Mouse (Mus musculus): ENCODE results near the gene Fbxw11. TPM values are rescaled to one million over a fixed set of nuclear protein-coding genes. Genes with fewer than 3 reads are reported as not detected.

Fbxw11 gene
- total RNA-seq, 1 experiment from 2014 or later: 113 TPM

DNA sequence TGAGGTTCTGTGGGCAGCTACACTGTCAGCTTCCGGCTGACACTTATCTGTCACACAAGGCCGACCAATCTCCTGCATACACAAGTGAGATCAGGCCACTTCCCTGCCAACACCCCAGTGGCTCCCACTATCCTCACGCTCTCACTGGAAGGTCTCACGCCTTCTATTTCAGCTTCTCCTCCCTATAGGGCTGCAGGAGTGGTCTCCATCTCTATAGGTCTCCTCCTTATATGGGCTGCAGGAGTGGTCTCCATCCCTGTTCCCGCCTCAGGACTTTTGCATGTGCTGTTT lies 110.0 kb downstream of the Fbxw11 start:
- no peak for DNase-seq

DNA sequence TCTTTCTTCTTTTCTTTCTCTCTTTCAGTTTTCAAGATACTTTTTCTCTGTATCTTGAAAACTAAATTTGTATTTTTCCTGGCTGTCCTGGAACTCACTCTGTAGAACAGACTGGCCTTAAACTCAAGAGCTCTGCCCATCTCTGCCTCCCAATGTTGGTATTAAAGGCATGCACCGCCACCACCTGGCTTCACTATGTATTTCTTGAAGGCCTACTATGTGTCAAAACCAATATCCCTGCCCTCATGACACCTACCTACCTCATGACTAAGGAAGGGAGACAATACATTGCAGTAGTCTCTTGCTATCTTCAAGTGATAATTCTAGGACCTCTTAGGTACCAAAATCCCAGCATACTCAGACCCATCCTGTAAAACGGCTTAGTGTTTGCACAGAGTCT lies 110.8 kb downstream of the Fbxw11 start:
- DNase-seq: no peak

DNA sequence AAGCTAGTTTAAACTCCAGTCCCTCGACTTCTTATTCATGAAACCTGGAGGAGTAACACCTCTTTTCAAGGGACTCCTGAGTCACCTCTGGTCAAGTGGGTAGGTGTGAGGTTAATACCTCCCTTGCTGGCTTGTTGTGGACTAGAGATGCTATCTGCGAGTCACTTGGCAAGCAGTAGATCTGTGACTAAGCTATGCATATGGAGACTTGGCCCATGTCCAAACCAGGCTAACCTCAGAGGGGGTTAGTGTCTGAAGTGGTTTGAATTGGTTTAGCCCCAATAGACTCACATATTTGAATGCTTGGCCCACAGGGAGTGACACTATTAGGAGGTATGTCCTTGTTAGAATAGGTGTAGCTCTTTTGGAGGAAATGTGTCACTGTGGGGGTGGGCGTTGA lies 120.2 kb downstream of the Fbxw11 start:
- no peak for DNase-seq

DNA sequence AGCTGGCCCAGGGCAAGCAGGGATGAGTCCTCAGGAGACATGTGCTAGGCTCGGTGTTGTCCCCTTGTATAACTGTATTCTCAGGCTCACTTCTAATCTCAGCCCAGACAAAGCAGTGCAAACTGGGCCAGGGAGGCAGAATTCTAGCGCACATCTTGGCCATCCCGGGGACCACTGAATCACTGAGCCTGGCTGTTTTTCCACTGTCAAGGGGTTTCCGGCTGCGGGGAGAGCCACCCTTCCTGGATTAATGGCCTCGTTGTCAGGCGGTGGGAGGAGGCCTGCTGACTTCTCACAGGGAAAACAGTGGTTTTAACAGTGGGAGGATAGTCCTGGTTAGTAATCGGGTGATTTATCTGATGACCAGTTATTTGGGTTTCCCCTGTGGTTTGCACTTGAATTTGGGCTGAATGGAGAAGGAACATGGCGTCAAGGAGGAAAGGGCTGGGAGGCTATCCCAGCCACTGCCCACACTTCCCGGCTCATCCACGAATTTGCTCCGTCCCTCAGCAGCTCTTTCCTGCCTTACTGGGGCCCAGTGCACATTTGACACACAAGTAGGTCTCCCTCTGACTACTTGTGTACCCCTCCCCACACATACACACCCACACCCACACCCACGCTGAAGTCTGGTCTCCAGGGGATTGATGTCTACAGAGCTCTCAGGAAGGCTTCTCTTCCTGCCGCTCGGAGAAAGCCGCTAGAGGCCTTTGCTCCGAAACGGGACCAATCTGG lies 125.1 kb downstream of the Fbxw11 start:
- DNase-seq: no peak

DNA sequence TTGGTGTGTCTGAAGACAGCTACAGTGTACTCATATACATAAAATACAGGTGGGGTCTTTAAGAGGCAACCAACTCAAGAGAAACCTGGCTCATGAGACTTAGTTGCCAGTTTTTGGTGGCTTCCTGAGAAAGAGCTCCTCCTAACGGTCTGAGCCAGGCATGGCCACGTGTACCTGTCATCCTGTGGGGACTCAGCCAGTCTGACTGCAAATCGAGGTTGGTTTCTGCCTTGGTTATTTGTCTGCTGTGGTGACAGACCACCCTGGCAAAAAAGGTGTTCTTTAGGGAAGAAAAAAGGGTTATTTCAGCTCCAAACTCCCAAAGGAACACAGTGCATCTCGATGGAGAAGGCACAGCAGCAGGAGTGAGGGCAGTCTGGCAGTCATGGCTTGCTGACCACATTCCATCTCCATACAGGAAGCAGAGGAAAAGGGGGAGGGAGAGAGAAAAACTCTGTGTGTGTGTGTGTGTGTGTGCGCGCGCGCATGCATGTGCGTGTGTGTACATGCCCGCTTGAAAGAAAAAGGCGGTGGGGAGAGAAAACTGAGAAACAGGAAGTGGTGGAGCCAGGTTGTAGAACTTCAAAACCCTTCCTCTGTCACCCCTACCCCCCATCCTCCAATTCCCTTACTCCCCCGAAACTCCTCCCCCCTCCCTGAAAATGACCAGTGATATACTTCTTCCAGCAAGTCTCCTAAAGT lies 126.3 kb downstream of the Fbxw11 start:
- no peak for DNase-seq

DNA sequence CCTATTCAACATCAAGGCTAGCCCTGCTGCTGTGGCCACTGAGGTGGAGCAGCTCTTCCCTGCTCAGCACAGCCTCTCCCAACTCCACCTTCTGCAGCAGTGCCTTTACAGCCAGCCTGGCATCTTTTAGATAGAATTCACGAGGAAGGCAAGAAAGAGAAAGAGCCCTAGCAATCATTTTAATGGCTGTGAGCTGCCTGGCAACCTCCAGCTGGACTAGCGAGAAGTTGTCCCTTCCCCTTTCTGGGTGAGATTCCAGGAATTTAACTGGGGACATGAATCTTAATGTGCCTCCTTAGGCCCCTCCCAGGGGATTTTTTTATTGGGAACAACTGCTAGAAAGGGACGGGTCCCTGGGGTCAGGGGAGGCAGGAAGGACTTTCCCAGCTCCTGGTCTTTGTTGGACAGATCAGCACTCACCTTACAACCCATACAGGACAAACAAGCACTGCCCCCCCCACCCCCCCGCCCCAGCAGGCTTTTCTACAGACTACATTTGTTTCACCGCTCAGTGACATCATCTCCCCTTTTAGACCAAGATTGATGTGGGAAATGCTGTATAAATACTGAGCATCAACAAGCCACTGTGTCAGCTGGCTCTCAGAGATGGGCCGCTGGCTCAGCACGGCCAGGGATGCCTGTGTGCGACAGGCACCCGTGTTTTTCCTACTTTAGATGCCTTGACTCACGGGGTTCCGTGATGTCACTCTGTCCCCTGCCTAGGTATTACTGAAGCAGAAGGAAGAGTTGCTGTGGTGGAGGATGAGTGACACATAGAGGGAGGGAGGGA lies 138.4 kb downstream of the Fbxw11 start:
- no peak for DNase-seq

DNA sequence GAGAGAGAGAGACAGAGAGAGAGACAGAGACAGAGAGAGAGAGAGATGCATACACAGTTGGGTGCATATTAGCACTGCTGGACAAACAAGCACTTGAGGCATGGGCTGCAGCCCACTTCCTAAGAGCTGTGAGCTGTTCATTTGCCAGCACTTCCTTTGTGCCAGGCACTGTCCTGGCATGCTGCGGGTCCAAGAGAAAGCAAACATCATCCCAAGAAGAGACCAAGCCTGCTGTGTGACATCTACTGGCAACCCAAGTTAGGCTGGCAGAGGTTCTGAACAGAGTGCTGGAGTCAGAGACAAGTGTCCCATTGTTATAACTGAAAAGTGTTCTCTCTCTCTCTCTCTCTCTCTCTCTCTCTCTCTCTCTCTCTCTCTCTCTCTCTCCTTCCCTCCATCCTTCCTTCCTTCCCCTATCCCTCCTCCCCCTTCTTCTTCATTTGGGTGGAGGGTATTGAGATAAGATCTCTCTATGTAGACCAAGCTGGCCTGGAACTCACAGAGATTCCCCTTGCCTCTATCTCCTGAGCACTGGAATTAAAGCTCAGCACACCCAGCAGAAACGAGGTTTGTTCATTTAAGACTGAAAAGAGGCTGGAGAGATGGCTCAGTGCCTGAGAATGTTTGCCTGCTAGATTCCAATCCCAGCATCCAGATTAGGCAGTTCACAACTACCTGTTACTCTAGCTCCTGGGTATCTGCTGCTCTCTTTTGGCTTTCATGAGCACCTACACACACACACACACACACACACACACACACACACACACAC lies 139.3 kb downstream of the Fbxw11 start:
- DNase-seq: no peak

DNA sequence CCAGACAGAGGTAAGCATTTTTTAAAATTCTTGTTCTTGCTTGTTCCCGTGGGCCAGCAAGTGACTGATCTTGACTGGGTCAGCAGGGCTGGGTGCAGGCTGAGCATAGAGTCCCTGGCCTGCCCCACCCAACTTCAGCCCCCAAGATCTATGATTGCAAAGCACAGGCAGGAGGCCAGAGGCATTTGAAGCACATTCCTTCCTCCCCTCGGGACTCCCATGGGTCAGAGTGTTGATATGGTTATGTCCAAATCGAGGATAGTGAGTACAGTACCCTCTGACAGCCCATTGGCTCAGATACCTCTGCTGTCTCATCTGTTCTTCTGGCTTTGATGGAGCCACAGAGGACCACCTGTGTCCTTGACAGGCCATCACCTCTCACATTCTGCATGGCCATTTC lies 140.2 kb downstream of the Fbxw11 start:
- no peak for DNase-seq

DNA sequence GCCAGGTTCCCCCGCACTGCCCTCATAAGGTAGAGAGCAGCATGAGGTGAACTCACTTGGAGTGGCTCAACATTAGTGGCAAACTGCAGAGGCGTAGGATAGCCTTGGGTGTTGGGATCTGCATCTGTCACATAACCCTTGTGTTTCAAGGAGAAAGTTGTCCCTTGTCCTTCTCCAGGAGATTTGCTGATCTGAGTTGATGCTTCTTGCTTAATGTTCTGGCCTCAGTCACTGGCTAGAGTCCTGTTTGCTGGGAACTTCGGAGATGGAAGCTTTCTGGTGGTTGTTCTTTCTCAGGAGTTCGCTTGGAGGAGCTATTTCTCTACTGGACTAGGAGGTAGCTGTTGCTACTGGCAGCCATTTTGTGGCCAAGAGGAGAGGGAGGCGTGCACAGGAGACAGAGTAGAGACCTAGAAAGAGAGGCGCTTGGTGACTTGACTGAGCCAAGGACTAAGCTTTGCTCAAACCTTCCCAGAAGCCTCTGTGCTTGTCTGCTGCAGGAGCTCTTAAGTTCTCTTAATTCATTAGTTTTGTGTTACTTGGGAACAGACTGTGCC lies 143.1 kb downstream of the Fbxw11 start:
- DNase-seq: no peak

DNA sequence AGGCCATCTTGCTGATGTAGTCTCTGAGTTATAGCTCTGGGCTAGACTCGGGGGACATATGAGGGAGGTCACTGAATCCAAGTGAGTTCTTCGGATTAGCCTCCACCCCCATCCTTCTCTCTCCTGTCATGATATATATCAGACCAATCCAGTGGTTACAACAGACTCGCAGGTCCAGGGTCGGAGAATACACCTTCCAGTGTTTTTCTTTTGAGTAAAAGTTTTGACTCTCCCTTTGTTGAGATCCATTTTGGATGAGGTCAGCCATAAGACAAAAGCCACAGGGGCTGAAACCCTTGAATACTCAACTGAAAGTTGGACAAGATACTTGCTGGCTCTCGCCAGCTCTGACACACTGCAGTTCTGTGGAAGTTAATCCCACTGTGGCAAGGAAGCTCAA lies 143.7 kb downstream of the Fbxw11 start:
- no peak for DNase-seq

DNA sequence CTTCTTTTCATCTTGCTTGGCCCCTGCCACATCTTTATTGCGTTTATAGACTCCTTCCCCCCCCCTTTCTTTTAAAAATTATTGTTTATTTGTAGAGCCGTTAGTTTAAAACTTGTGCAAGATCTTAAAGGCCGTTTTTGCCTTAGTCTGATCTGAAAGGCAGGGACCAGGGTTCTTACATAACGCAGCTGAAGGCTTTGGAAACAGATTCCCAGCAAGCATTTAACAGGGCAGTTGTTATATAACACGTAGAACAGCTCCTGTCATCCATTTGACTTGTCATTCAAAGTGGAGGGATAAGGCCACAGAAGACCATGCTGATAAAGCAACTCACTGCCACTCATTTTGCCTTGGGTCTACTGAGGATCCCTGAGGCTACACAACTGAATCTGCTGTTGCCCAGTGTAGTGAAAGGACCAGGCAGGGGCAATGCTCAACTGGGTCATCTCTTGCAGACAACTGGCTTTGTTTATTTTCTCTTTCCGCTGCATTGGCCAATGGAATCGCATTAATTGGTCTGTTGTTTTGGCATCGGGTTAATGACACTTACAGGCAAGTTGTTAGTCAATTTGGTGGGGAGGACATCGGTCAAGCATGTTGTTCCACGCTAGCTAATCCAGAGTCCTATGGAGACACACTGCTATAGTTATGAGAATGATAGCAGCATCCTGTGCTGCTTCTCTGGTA lies 152.4 kb downstream of the Fbxw11 start:
- no peak for DNase-seq

Other genes with a start within 250 kb of the Fbxw11 start
- 15.3 and 16.2 TPM in 2 replicates for gene Ubtd2, start 187.4 kb upstream of the Fbxw11 start, total RNA-seq (2021)
- 1.5 TPM in 1 of 2 replicates, not detected in the other for gene Efcab9, start 110.6 kb upstream of the Fbxw11 start, total RNA-seq (2021)
- 10.3 TPM in 2 replicates for gene Stk10, start 109.4 kb upstream of the Fbxw11 start, total RNA-seq (2021)
- not detected in 2 replicates for gene Smim23, start 181.9 kb downstream of the Fbxw11 start, total RNA-seq (2021)

All from adrenal gland, postnatal 25 days (tissue).